Mouse (Mus musculus) ES-E14 (cell line): ENCODE data around the gene Dixdc1. TPM values are rescaled to one million over a fixed set of nuclear protein-coding genes. Genes with fewer than 3 reads are reported as not detected.

Source experiments
- DNase-seq: peaks from one replicate; pipeline ENCODE4 v3.0.0-alpha.2; 2013; ENCODE audit warnings: low read depth, low spot score
- H3K27ac ChIP-seq: 2 replicates; pipeline ENCODE4 v1.5.1; 2012; ENCODE audit warnings: low read depth, mild to moderate bottlenecking, low read length, moderate library complexity, mixed read lengths; ENCODE audit not compliant: poor library complexity, insufficient read depth, severe bottlenecking
- H3K36me3 ChIP-seq: 2 replicates; pipeline ENCODE4 v1.6.1; 2012; ENCODE audit warnings: mild to moderate bottlenecking, low read length, moderate library complexity, mixed read lengths; ENCODE audit not compliant: control insufficient read depth, poor library complexity, insufficient read depth, severe bottlenecking
- H3K4me1 ChIP-seq, 2 experiments: fragments of 150-350 bp in 1 of 2; sonication (generic) in 1 of 2; 2 replicates each; pipeline ENCODE4 v1.6.1; 2012; ENCODE audit warnings: low read length in 2 of 2, mild to moderate bottlenecking in 1 of 2, mixed read lengths in 1 of 2; ENCODE audit not compliant: control insufficient read depth in 2 of 2, insufficient read depth in 2 of 2, poor library complexity in 1 of 2
- H3K4me3 ChIP-seq, 2 experiments: fragments of 150-350 bp in 1 of 2; sonication (generic) in 1 of 2; 2 replicates each; pipeline ENCODE4 v1.5.1; 2012; ENCODE audit warnings: low read length in 2 of 2, low read depth in 1 of 2, mild to moderate bottlenecking in 1 of 2, mixed read lengths in 1 of 2; ENCODE audit not compliant: insufficient read depth in 1 of 2, poor library complexity in 1 of 2, severe bottlenecking in 1 of 2
- H3K9ac ChIP-seq: 2 replicates; pipeline ENCODE4 v1.6.1; 2012; ENCODE audit warnings: low read depth, mild to moderate bottlenecking, low read length, mixed read lengths; ENCODE audit not compliant: poor library complexity, insufficient read depth, severe bottlenecking
- H3K9me3 ChIP-seq: fragments of 150-350 bp; sonication (generic); 2 replicates; pipeline ENCODE4 v1.6.1; 2012; ENCODE audit warnings: low read depth, mild to moderate bottlenecking, low read length; ENCODE audit not compliant: control insufficient read depth, insufficient read depth
- CHD2 ChIP-seq: IDR thresholded peaks from 2 replicates; pipeline ENCODE4 v1.6.1; 2014; ENCODE audit warnings: mild to moderate bottlenecking, low read depth, low read length, inconsistent platforms
- HCFC1 ChIP-seq: IDR thresholded peaks from 2 replicates; pipeline ENCODE4 v1.6.1; 2012; ENCODE audit warnings: low read length, inconsistent platforms, borderline replicate concordance; ENCODE audit not compliant: insufficient read depth
- MAFK ChIP-seq: IDR thresholded peaks from 2 replicates; pipeline ENCODE4 v1.6.1; 2014; ENCODE audit warnings: mild to moderate bottlenecking, low read depth, low read length, inconsistent platforms; ENCODE audit not compliant: insufficient read depth
- ZC3H11A ChIP-seq: IDR thresholded peaks from 2 replicates; pipeline ENCODE4 v1.6.1; 2012; ENCODE audit warnings: low read depth, mild to moderate bottlenecking, inconsistent platforms, low read length, borderline replicate concordance
- ZNF384 ChIP-seq: IDR thresholded peaks from 2 replicates; pipeline ENCODE4 v1.6.1; 2012; ENCODE audit warnings: low read depth, low read length, inconsistent platforms
- in situ Hi-C, 2 experiments: fragments of 600-800 bp; cut with MboI; formaldehyde crosslinking; loops; one replicate each; pipeline ENCODE4 v1.15.1; 2025; ENCODE audit warnings: low sequenced_read_pairs in 2 of 2, inconsistent platforms in 1 of 2; ENCODE audit not compliant: unreplicated experiment in 2 of 2
- total RNA-seq: library from RNA; depleted of rRNA; stranded (reverse); fragments of 300-350 nt; gene quantifications from 2 replicates; pipeline ENCODE4 v1.2.3, GENCODE M21; 2012

The Dixdc1 gene
- total RNA-seq, 1 experiment = 4.1 TPM

DNA sequence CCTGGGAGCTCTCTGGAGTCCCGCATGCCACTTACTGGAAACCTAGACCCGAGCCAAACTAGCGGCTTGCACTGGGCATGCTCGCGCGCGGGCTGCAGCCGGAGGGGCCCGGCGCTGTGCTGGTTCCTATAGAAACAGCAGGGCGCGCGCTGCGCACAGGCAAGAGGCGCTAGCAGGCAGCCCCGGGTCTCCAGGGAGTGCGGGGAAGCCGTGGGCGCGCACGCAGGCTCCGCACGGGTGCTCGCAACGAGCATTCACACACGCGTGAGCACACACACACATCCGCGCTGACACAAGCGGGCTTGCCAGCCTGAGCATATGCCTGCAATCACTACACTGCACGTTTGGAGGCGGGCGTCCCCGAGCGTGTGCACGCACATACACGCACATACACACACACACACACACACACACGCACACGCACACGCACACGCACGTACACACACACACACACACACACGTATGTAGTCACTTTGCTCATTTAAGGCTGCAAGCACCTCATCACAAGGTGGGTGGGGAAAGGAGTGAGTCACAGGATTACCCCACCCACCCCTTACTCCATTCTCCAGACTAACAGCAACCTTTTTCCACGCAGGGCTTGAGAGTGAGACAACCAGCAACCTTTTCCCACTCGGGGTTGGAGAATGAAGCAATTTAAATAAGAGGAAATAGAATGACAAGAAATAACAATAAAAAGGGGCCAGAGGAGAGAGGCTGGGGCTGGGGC, 11.2 kb downstream of the Dixdc1 start:
- H3K4me1 ChIP-seq = peaks cover 0 to 15% of the 10 kb centered on the region in 2 experiments; a peak in 3 of 4 replicates
- H3K27ac ChIP-seq = peak overlapping the region; percentile 48; the same call in 1 of the 2 replicates
- peak overlapping the region; percentile 73 for H3K9ac ChIP-seq

DNA sequence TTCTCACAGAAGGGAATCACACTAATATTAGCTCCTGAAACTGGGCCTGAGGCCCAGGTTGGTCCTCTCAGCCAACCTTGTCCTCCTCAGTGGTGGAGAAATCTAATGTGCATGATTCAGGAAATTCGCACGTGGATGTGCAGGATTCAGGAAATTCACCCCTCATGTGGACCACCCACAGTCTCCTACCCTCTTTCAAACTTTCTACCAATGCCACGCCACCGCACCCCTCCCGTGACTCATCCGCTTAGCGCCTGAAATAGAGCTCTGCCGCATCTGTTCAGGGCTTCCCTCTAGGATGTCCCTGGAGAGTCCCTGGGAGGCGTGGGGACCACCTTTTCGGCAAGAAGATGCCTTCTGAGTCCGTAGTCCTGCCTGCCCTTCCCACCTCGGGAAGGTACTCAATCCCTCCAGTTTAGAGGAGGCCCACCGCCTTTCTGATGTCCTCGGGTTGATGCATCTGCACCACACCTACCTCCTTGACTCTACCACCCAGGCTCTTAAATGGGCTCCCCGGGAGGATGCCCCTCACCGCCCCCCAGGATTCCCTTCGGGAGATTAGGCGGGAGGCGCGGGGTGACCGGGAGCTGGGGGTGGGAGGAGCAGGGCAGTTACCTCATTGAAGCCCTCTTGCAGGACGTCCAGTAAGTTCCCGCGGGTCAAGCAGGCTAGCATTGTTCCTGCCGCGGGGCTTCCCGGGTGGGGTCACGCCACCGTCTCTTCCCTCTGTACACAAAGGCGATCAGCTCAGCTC, 12.0 kb downstream of the Dixdc1 start:
- DNase-seq = no peak
- in situ Hi-C loops = no loop called here
- Histone ChIP-seq H3K4me3 (peak overlapping the region; percentile 60 to 78), H3K9me3 (no peaks in the 10 kb centered on the region), H3K9ac (peak overlapping the region; percentile 73), H3K36me3 (no peaks in the 10 kb centered on the region), H3K27ac (peak overlapping the region; percentile 48), H3K4me1 (peaks cover 0 to 12% of the 10 kb centered on the region in 2 experiments; a peak in 3 of 4 replicates)
- no peak for TF ChIP-seq ZNF384
- TF ChIP-seq HCFC1 = no peak
- TF ChIP-seq CHD2 = no peak
- TF ChIP-seq ZC3H11A = no peak
- no peak for TF ChIP-seq MAFK

More for the DNA sequence above, 11.2 kb downstream of the Dixdc1 start:
- in situ Hi-C loops = no loop called here
- Histone ChIP-seq H3K36me3 (no peaks in the 10 kb centered on the region), H3K4me3 (peak overlapping the region; percentile 60 to 78), H3K9me3 (no peaks in the 10 kb centered on the region)
- DNase-seq = peak; percentile 65
- TF ChIP-seq ZC3H11A = no peak
- no peak for TF ChIP-seq CHD2
- TF ChIP-seq HCFC1 = no peak
- no peak for TF ChIP-seq ZNF384
- TF ChIP-seq MAFK = no peak

GRCm38 (mm10) chr9:50725921-50726590, 13.3 kb downstream of the Dixdc1 start:
- Histone ChIP-seq H3K9ac (no peak overlapping the region), H3K4me3 (no peak overlapping the region), H3K36me3 (no peaks in the 10 kb centered on the region), H3K27ac (no peak overlapping the region; the same call in 1 of the 2 replicates), H3K4me1 (peaks cover 2 to 15% of the 10 kb centered on the region in 2 experiments; a peak in 3 of 4 replicates), H3K9me3 (no peaks in the 10 kb centered on the region)
- DNase-seq = no peak
- in situ Hi-C loops = no loop called here
- no peak for TF ChIP-seq MAFK
- no peak for TF ChIP-seq ZC3H11A
- no peak for TF ChIP-seq CHD2
- TF ChIP-seq HCFC1 = no peak
- TF ChIP-seq ZNF384 = no peak

GRCm38 (mm10) chr9:50724661-50725330, 14.5 kb downstream of the Dixdc1 start:
- H3K36me3 ChIP-seq = no peaks in the 10 kb centered on the region
- H3K4me3 ChIP-seq = no peak overlapping the region
- TF ChIP-seq ZC3H11A (no peak), MAFK (no peak), HCFC1 (no peak), CHD2 (no peak), ZNF384 (no peak)
- no peak for DNase-seq
- H3K9ac ChIP-seq = no peak overlapping the region
- in situ Hi-C loops = no loop called here
- H3K4me1 ChIP-seq = peaks cover 4 to 17% of the 10 kb centered on the region in 2 experiments; a peak in 3 of 4 replicates
- no peaks in the 10 kb centered on the region for H3K9me3 ChIP-seq
- no peak overlapping the region for H3K27ac ChIP-seq
